Mouse (Mus musculus): ENCODE data around the gene Ang6. TPM values are rescaled to one million over a fixed set of nuclear protein-coding genes. Genes with fewer than 3 reads are reported as not detected.
"Not testable (repeated sequence)": the region's sequence is repeated elsewhere in the genome, so short reads cannot be mapped to it uniquely, and the experiment has no call there.

The Ang6 gene
- polyA plus RNA-seq, 2 experiments: 0.15 TPM; not detected in 1

DNA sequence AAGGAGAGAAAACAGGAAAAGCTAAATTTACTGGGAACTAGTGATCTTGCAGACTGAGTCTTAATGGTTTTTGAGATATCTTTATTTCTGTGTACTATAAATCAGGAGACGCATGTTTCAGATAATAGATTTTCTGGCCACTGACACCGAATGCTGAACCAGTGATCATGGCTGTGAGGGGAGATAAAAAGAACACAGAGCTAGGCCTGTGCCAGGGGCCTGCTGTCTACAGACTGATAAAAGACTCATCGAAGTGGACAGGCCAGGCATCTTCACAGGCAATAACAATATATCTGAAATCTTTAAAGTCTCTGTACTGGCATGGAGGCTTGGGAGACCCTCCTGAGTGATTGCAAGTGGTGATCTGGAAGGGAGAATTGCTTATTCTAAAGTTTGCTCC, 469 bp downstream of the Ang6 start:
- H3K27me3 ChIP-seq (ENCODE audit: control insufficient read depth, insufficient read depth, low read length): no peaks in the 10 kb centered on the region
- ATAC-seq (ENCODE audit: insufficient read depth): peak; percentile 84
- WGBS (ENCODE audit: insufficient replicate concordance): 19% methylated on average over 3 of the region's 3 CpGs

GRCm38 (mm10) chr14:43998455-43999000, 3.5 kb downstream of the Ang6 start:
- WGBS (ENCODE audit: insufficient replicate concordance): 46% methylated on average over 2 of the region's 2 CpGs
- not testable (repeated sequence) for H3K9me3 ChIP-seq (ENCODE audit: control insufficient read depth, low read length); DNase-seq (ENCODE audit: low read depth in 3 of 3, low spot score in 3 of 3); H3K4me2 ChIP-seq (ENCODE audit: low read depth); H3K4me3 ChIP-seq (ENCODE audit: insufficient read depth in 1 of 2, low read depth in 2 of 2, low read length in 2 of 2); H3K9ac ChIP-seq (replicated peaks); H3K27ac ChIP-seq; H3K36me3 ChIP-seq (replicated peaks; ENCODE audit: control insufficient read depth, insufficient read depth, low read depth); H3K27me3 ChIP-seq (ENCODE audit: control insufficient read depth, insufficient read depth, low read length)
- H3K4me1 ChIP-seq (replicated peaks; ENCODE audit: control insufficient read depth in 2 of 2, insufficient read depth in 2 of 2, low read length in 1 of 2): peaks cover 0 to 15% of the 10 kb centered on the region in 2 experiments; a peak in 3 of 4 replicates
- ATAC-seq (ENCODE audit: insufficient read depth): peak; percentile 58

More for the DNA sequence above, 469 bp downstream of the Ang6 start:
- H3K27ac ChIP-seq: no peak overlapping the region
- peaks cover 0 to 15% of the 10 kb centered on the region in 2 experiments; a peak in 3 of 4 replicates for H3K4me1 ChIP-seq (replicated peaks; ENCODE audit: control insufficient read depth in 2 of 2, insufficient read depth in 2 of 2, low read length in 1 of 2)
- H3K4me3 ChIP-seq (ENCODE audit: insufficient read depth in 1 of 2, low read depth in 2 of 2, low read length in 2 of 2): no peak overlapping the region
- no peak overlapping the region for H3K9ac ChIP-seq (replicated peaks)
- H3K4me2 ChIP-seq (ENCODE audit: low read depth): no peak overlapping the region
- DNase-seq (ENCODE audit: low read depth in 3 of 3, low spot score in 3 of 3): no peak
- peak; percentile 60 for TF ChIP-seq EP300 (IDR thresholded peaks at IDR 0.05; ENCODE audit: low read depth)
- no peak for TF ChIP-seq CTCF (IDR thresholded peaks at IDR 0.05; ENCODE audit: low read depth)
- H3K9me3 ChIP-seq (ENCODE audit: control insufficient read depth, low read length): no peaks in the 10 kb centered on the region
- no peaks in the 10 kb centered on the region for H3K36me3 ChIP-seq (replicated peaks; ENCODE audit: control insufficient read depth, insufficient read depth, low read depth)

DNA sequence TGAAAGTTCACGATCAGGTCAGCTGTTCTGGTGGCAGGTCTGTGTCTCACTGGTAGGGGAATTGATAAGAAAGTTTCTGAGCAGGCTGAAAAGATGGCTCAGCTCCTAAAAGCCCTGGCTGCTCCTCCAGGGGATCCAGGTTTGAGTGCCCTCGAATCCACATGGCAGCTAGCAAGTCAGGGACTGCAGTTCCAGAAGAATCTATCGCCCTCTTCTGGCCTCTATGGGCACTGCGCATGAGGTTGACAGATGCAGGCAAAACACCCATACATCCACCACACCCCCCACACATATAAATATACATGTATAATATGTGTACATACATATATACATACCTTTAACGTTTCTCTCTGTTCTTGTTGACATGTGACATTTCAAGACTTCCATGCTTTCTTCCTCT, 14.7 kb downstream of the Ang6 start:
- H3K4me1 ChIP-seq (replicated peaks; ENCODE audit: control insufficient read depth in 2 of 2, insufficient read depth in 2 of 2, low read length in 1 of 2); H3K27me3 ChIP-seq (ENCODE audit: control insufficient read depth, insufficient read depth, low read length); H3K27ac ChIP-seq; H3K9me3 ChIP-seq (ENCODE audit: control insufficient read depth, low read length); H3K36me3 ChIP-seq (replicated peaks; ENCODE audit: control insufficient read depth, insufficient read depth, low read depth); H3K4me2 ChIP-seq (ENCODE audit: low read depth); H3K4me3 ChIP-seq (ENCODE audit: insufficient read depth in 1 of 2, low read depth in 2 of 2, low read length in 2 of 2); H3K9ac ChIP-seq (replicated peaks): not testable (repeated sequence)
- DNase-seq (ENCODE audit: low read depth in 3 of 3, low spot score in 3 of 3): peak in 2 of 3 experiments; percentile 14 to 25
- WGBS (ENCODE audit: insufficient replicate concordance): 11% methylated on average over 5 of the region's 5 CpGs
- ATAC-seq (ENCODE audit: insufficient read depth): peak; percentile 46; the same call in 1 of the 2 replicates
- peak; percentile 87 for TF ChIP-seq CTCF (IDR thresholded peaks at IDR 0.05; ENCODE audit: low read depth)

- ATAC-seq (ENCODE audit: insufficient read depth): peak; percentile 44; the same call in 1 of the 2 replicates
- 73% methylated on average over 2 of the region's 2 CpGs for WGBS (ENCODE audit: insufficient replicate concordance)
- no peak for TF ChIP-seq EP300 (IDR thresholded peaks at IDR 0.05; ENCODE audit: low read depth)
- TF ChIP-seq CTCF (IDR thresholded peaks at IDR 0.05; ENCODE audit: low read depth): no peak
Measured at GRCm38 (mm10) chr14:43986147-43986546, 15.9 kb downstream of the Ang6 start.

GRCm38 (mm10) chr14:43983897-43984296, 18.2 kb downstream of the Ang6 start:
- H3K27me3 ChIP-seq (ENCODE audit: control insufficient read depth, insufficient read depth, low read length): no peaks in the 10 kb centered on the region
- H3K36me3 ChIP-seq (replicated peaks; ENCODE audit: control insufficient read depth, insufficient read depth, low read depth): no peaks in the 10 kb centered on the region

More at GRCm38 (mm10) chr14:43986147-43986546, 15.9 kb downstream of the Ang6 start:
- H3K9ac ChIP-seq (replicated peaks): no peak overlapping the region
- H3K4me1 ChIP-seq (replicated peaks; ENCODE audit: control insufficient read depth in 2 of 2, insufficient read depth in 2 of 2, low read length in 1 of 2): no peaks in the 10 kb centered on the region
- no peak overlapping the region for H3K4me3 ChIP-seq (ENCODE audit: insufficient read depth in 1 of 2, low read depth in 2 of 2, low read length in 2 of 2)
- no peaks in the 10 kb centered on the region for H3K9me3 ChIP-seq (ENCODE audit: control insufficient read depth, low read length)
- no peaks in the 10 kb centered on the region for H3K36me3 ChIP-seq (replicated peaks; ENCODE audit: control insufficient read depth, insufficient read depth, low read depth)
- H3K27ac ChIP-seq: no peak overlapping the region
- H3K4me2 ChIP-seq (ENCODE audit: low read depth): no peak overlapping the region
- no peak for DNase-seq (ENCODE audit: low read depth in 3 of 3, low spot score in 3 of 3)
- H3K27me3 ChIP-seq (ENCODE audit: control insufficient read depth, insufficient read depth, low read length): no peaks in the 10 kb centered on the region

More at GRCm38 (mm10) chr14:43983897-43984296, 18.2 kb downstream of the Ang6 start:
- no peak overlapping the region for H3K9ac ChIP-seq (replicated peaks)
- no peak overlapping the region for H3K4me3 ChIP-seq (ENCODE audit: insufficient read depth in 1 of 2, low read depth in 2 of 2, low read length in 2 of 2)
- no peak overlapping the region for H3K27ac ChIP-seq
- H3K4me1 ChIP-seq (replicated peaks; ENCODE audit: control insufficient read depth in 2 of 2, insufficient read depth in 2 of 2, low read length in 1 of 2): no peaks in the 10 kb centered on the region
- WGBS (ENCODE audit: insufficient replicate concordance): 0% methylated on average over 4 of the region's 4 CpGs
- TF ChIP-seq EP300 (IDR thresholded peaks at IDR 0.05; ENCODE audit: low read depth) (no peak), CTCF (IDR thresholded peaks at IDR 0.05; ENCODE audit: low read depth) (peak; percentile 83)
- ATAC-seq (ENCODE audit: insufficient read depth): peak; percentile 70
- no peak overlapping the region for H3K4me2 ChIP-seq (ENCODE audit: low read depth)
- peak in 1 of 3 experiments; percentile 16 for DNase-seq (ENCODE audit: low read depth in 3 of 3, low spot score in 3 of 3)
- no peaks in the 10 kb centered on the region for H3K9me3 ChIP-seq (ENCODE audit: control insufficient read depth, low read length)
